Mouse (Mus musculus) brain, adult 2 months (tissue): Measurements from ENCODE around the gene E2f4.

Experiments
- DNase-seq: peaks from one replicate; pipeline ENCODE4 v3.0.0; 2011; ENCODE audit warnings: low read depth, low spot score

The E2f4 gene

DNA sequence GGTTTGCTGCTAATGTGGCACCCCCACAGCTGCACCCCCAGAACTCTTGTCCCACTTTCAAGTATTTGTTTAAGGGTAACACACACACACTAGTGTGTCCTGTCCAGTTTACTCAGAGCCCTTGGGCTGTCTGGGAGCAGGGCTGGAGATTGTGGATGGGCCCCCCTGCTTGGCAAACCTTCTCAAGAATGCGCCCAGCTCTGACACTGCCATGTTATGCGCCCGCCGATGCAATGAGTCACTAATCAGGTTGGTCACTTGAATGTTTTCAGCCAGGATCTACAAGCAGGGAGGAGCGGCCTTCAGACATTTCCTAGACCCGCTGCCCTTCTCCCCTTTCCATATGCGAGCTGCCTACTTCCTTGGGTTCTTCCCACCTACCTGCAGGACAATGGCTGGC, 5.0 kb upstream of the E2f4 start:
- no peak for DNase-seq

DNA sequence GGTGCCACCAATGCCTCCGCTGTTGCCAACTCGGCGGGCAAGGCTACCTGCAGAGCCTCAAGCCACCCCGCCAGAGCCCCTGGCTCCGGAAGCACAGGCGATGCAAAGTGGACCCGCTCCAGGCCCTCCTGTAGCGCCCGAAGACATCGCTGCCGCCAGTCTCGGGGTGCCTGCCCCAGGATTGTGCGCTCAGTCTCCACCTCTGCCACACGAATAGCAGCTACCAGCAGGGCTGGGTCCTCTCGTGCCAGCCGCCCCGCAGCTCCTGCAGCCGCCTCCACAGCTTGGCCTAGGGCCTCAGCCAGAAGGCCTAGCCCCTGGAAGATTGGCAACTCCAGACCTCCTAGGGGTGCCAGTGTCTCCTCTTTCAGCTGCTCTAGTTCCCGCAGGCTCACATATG, 4.1 kb upstream of the E2f4 start:
- peak; percentile 79 for DNase-seq

DNA sequence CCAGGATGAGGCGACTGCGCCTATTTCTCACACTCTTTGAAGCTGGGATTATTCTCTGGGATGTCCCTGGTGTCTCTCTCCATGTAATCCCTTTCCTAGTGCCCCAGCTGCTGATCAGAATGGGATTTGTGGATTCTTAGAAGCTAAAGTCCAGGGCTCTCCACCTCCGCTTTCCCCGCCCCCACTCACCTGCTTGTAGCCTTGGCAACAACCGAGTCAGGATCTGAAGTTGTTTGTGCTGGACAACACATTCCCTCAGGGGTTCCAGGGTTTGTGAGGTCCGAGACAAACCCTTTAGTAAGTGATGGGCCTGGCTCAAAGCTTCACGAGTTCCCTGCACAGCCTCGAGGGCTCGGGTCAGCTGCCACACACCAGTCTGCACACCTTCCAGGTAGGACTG, 2.7 kb upstream of the E2f4 start:
- no peak for DNase-seq

DNA sequence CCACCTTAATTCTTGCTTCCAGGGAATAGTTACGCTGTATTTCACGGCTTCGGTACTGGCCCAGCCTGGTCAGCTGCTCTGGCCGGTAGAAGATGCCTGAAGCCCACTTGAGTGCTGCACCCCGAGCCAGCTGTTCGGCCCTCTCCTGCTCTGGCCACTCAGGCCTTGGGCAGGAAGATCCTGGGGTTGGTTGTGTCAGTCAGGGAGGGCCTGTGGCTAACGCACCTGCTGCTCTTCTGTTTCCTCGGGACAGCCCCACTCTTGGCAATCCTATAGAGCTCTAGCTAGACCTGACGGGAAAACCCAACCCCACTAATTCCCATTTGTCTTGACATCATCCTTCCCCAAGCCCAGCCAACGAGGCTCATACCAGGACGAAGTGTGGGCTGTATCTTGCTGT, 2.2 kb upstream of the E2f4 start:
- no peak for DNase-seq

DNA sequence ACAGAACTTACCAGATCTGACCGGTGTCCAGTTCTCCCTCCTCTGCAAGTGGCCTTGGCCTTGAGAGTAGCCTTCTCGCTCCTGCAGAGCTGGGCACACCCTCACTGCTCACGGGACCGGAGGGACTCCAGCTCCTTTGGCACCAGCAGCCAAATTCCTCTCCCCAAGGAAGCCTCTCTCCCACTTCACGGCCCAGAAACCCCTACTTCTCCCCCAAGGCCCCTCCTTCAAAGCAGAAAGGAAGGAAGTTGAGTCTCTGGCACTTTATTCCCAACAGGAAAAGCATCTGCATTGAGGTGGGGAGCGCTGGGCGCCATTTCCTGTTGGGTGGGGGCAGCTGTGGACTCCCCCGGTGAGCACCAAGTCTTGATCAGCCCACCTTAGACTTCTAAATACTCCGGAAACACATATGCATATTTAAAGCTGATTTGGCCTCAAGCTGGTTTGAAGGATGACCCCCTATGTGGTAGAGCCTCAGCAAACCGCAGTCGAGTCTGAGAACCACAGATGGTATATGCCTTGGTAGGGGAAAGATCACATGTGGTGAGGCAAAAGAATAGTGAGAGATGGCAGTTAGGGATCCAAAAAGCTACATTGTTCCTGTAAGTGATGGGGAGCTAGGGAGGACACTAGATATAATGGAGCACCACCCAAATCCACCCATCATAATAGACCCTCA, 1.4 kb upstream of the E2f4 start, which contains the start of gene Exoc3l:
Exoc3l (minus strand) TSS at position 207 of the 679 bp plus-strand sequence.
- DNase-seq: no peak

DNA sequence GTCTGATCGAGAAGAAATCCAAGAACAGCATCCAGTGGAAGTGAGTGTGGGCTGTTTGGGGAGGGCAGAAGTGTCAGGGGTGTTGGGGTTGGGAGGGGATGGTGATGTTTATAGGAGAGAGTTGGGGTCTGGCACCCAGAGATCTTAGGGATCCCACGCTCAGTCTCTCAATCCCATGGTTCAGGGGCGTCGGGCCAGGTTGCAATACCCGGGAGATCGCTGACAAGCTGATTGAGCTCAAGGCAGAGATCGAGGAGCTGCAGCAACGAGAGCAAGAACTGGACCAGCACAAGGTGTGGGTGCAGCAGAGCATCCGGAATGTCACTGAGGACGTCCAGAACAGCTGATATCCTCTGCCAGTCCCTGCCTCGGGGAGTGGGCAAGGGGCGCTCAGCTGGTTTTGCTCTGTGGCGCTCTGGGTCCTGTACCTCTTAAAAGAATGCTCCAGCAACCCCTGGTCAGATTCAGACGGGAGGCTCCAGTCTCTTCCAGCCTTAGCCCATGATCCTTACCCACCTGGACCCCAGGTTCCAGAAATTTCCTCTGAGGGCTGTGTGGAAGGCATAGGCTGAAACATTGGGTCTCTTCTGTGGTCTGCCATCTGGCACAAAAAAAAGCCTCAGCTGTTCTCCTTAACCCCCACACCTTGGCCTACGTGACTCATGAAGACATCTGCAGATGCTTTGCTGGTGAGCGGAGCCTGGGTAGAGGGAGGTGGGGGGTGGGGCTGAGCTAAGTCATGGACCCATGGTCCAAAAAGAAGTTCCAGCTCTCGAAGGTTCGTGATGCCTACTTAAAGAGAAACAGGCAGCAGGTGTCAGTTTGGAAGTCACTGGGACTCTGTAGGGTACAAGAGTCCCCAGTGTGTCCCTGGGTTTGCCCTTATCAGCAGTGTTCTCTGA, 1.1 kb downstream of the E2f4 start:
- no peak for DNase-seq

DNA sequence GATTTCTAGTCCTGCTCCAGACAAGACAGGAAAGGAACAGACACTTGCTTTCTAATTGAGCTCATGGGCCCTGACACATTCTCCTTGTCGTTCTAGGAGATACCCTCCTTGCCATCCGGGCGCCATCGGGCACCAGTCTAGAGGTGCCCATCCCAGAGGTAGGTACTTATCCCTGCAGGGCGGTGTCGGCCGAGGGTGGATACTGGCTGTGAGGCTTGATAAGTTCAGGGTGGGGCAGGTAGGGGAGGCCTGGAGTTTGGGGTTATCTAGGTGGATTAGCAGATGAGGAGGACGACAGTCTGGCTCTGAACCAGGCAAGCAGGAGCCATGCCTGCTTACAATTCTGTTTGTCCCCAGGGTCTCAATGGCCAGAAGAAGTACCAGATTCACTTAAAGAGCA, 2.5 kb downstream of the E2f4 start:
- no peak for DNase-seq

DNA sequence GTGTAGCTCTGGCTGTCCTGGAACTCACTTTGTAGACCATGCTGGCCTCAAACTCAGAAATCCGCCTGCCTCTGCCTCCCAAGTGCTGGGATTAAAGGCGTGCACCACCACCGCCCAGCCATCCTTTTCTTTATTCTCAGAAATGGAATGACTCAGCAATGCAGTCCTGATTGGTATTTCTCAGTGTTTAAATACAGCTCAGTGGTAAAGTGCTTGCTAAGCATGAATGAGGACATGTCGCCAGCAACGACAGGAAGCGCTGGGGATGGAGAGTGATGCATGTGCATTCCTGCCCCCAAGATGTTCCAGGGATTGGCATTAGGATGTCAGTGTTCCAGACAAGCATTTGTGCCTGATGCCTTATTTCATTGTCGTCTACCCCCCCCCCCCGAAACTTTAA, 5.9 kb downstream of the E2f4 start:
- DNase-seq: peak; percentile 61

DNA sequence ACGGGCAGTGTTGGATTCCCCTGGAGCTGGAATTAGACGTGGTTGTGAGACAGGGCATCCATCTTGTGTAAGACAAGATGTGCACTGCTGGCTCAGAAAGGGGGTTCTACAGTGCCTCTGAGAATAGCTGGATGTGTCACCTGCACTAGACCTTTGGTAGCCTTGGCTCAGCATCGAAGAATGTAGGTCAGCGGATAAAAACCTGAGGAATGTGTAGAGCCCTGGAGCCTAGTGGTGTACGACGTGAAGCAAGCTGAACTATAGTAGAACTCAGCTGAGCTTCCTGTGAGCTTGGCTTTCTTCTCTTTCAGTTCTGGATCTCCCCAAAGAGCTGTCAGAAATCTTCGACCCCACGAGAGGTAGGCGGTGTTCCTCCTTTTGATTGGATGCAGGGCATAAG, 6.4 kb downstream of the E2f4 start:
- peak; percentile 22 for DNase-seq

DNA sequence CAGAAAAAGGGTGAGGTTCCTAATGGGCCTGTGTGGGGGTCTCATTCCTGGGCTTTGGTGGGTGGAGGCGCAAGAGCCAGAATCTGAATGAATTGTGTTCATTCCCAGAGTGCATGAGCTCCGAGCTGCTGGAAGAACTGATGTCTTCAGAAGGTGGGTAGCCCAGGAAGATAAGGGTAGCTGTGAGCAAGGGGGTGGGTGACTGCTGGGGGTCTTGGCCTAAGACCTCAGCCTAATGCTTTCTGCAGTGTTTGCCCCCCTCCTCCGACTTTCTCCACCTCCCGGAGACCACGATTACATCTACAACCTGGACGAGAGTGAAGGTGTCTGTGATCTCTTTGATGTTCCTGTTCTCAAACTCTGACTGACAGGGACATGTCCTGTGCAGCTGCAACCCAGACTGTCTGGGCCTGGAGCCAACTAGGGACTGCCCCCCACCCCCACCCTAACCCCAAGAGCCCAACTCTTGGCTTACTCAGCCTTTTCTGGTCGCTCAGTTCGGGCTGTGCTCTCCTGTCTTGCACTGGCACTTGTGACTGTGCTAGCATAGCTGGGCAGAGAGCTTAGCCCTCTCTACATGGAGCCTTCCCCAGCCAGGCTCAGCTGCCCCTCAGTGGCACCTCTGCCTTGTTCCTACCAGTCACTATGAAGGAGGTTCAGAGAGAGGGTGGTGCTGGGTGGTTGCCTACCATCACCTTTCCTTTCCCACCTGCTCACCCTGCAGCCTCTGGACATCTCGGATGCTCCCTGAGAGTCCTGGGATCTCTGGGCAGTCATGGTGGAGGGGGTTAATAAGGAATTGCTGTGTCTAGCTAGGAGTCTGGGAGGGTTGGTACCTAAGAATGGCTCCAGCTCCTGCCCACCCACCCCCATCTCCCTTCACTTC, 7.1 kb downstream of the E2f4 start:
- peak; percentile 58 for DNase-seq

DNA sequence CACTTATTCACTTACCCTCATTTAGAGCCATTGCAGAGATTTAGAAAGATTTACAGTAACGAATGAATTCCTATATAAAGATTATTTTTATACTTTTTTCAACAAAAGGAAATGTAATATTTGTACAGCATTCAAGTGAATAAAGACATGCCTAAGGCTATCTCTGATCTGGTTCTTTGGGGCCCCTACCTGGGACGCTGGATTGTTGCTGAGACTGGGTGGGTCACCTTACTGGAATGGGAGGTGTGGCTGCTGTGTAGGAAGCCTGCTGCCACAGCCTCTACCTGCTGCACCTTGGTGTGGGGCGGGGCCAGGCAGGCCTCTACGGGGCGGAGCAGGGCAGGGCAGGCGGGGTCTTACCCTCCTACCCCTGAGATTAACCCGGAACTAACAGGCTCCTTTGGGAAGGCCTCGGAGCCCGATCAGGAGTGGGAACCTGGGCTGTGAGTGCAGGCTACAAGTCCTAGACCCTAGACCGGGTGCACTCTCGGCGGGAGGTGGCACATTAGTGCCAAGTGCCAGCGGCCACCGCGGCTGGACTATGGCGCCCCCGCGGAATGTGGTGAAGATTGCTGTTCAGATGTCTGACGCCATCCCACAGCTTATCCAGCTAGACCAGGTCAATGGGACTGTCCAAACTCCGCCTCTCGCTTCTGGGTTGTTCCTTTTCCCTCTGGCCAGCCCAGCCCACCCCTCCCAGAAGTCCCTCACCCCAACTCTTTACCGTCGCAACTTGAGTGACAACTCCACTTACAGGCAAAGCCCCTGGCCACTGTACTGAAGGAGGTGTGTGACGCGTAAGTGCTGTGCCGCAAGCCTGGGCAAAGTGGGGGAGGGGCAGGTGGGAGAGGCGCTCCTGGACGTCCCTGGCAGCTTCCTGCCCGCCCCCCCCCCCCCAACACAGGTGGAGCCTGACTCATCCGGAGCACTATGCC, 8.0 kb downstream of the E2f4 start, which contains the start of gene Elmo3:
Elmo3 (plus strand) TSS at position 391 of the 935 bp plus-strand sequence.
- DNase-seq: peak; percentile 76

DNA sequence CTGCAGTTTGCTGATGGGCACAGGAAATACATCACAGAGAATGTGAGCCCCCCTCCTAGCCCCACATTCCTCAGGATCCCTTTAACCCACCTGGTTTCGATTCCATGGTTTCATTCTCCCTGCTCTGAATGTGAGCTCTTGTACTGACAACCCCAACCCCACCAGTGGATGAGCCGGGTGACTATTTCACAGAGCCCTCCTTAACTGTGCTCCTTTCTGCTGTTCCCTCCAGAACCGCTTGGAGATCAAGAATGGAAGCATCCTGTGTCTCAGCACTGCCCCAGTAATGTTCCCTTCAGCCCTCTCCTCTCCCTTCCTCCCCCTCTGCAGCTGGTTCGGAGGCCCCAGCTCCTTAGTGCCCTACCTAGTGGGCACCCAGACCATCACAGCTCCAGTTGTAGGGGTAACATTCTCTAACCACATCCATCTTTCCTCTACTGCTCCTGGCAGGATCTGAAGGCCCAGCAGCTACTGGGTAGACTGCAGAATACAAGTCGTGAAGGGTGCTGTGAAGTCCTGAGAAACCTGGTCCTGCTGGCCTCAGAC, 8.8 kb downstream of the E2f4 start:
- DNase-seq: peak; percentile 64

DNA sequence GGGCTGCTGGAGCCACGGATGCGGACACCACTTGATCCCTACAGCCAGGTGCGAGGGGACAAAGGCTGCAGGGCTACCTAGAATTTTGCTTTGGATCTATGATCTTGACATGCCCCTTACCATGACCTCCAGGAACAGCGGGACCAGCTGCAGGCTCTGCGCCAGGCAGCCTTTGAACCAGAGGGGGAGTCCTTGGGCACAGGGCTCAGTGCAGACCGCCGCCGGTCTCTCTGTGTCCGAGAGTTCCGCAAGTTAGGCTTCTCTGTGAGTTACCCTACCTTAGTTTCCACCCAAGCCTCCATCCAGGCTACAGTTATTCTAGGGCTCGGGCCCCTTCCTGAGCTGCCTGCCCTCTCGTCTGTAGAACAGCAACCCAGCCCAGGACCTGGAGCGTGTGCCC, 10.2 kb downstream of the E2f4 start:
- no peak for DNase-seq

DNA sequence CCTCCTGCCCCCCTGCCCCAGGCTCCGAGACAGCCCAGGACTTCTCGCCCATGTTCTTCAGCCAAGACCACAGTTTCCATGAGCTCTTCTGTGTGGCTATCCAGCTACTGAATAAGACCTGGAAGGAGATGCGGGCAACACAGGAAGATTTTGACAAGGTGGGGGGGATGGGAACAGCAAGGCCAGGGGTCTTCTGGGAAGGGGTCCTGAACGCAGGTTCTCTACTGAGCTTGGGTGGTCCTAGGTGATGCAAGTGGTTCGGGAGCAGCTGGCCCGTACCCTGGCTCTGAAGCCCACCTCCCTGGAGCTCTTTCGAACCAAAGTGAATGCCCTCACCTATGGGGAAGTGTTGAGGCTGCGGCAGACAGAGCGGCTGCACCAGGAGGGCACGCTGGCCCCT, 11.0 kb downstream of the E2f4 start:
- DNase-seq: no peak

DNA sequence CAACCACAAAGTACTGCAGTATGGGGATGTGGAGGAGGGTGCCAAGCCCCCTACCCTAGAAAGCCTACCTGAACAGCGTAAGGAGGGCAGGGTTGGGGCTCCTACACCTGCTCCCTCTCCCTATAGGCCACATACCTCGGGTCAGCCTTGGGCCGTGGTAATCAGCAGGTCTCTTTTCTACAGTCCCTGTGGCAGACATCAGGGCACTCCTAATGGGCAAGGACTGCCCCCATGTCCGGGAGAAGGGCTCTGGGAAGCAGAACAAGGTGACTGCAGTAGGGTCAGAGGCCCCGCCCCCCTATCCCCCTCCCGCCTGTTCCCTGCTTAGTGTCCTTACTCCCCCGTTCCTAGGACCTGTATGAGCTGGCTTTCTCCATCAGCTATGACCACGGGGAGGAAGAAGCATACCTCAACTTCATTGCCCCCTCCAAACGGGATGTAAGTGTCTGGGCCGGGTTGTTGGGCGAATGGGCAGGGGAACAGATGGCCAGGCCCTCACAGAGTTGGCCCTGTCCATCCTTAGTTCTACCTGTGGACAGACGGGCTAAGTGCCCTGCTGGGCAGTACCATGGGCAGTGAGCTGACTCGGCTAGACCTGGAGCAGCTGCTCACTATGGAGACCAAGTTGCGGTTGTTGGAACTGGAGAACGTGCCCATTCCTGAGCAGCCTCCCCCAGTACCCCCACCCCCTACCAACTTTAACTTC, 11.8 kb downstream of the E2f4 start:
- peak; percentile 97 for DNase-seq

DNA sequence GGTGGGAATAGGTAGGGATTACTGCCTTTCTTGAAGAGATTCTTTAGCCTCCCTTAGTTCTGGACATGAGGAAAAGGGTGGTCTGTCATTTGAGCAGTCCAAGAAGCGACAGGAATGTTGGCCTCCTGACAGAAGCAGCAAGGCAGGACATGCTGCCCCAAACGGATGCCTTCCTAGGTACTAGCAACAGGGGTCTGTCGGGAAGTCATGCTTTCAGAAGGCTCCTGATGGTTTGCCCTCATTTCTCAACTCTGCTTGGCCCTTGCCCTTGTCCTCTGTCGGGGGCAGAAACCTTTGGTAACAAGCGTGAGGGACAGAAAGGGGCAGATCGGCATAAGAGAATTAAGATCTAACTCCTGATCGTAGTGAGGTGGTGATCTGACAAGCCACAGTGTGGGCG, 12.7 kb downstream of the E2f4 start:
- DNase-seq: no peak

DNA sequence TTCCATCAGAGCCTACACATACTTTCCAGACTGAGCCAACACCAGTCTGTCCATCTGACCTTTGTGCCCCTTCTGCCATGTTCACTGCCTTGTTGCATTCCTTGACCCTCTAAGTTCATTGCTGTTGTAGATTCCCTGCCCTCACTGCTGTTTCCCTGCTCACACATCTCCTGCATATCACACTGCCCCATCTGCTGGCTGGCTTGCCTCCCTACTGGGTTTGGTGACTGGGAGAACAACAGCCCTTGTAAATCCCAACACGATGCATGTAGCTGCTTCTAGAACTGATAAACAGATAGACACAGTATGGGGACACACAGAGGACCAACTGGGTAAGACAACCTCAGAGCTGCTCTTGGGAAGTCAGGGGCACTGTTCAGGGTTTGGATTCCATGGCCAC, 14.3 kb downstream of the E2f4 start:
- DNase-seq: no peak

DNA sequence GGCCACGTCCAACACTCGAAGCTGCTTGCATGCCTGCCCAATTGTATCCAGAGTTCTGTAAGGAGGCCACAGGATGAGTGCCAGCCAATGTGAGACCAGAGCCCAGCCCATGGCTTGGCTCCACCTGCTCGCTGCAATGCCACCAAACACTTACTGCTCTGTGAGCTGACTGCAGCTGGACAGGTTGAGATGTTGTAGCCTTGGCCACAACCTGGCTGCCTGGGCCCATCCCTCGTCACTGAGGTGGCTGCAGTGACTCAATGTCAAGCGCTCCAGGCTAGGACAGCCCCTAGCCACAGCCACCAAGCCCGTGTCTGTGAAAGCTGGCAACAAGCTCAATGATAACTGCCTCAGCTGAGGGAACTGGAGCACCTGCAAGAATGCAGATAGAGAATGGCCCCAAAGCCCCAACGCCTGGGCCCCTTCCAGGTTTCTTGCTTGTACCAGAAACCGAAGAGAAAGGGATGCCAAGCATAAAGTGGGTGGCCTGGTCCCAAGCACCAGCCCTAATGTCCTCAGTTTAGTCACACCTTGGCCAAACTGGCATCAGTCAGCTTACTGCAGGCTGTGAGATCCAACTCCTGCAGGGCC, 15.5 kb downstream of the E2f4 start:
- DNase-seq: no peak

DNA sequence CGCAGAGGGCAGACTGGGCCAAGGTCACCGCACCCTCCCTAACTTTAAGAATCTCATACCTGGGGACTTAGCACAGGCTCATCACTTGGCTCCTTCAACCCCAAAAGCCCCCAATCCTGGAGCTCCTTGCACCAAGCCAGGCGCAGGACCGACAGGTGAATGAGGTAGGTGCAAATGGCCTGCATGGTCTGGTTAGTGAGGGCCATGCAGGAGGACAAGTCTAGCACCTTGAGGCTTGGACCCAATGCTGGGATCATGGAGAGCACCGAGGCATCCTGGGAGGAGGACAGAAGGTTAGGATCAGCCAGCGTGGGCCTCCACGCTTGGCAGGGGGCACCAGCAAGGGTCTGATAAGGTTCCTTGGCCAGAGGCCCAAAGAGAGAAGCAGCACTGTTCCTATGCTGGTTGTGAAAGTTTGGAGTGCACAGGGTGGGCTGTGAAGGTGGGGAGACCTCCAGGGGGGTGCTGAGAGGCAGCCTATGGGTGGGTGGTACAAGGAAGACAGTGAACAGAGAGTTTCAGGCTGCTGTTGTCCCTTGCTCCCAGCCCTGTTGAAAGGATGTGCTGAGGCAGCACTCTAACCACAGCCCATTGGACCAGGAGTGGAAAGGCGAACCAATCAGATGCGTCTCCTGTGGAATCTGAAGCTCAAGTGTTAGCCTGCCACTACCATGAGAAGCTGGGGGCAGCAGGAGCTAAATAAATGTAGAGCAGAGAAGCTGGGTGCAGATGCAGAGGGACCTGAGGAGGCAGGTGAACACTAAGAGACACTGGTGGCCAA, 16.3 kb downstream of the E2f4 start:
- no peak for DNase-seq
